Mouse (Mus musculus) heart, embryonic 12.5 days (tissue): ENCODE data around the gene Zfp398. TPM values are rescaled to one million over a fixed set of nuclear protein-coding genes. Genes with fewer than 3 reads are reported as not detected.

Experiments
- microRNA counts: library from miRNA; unstranded; fragments of <30 nt; microRNA quantifications from one replicate; lab custom pipeline; 2017
- microRNA-seq: library from miRNA; unstranded; fragments of <30 nt; microRNA quantifications from one replicate; pipeline ENCODE4, GENCODE M21; 2017
- polyA plus RNA-seq: library from polyadenylated mRNA; unstranded; fragments of >200 nt; fragmentation: Nextera tagmentation; extraction: Ambion mirVana; gene quantifications from 2 replicates; pipeline ENCODE4 v1.2.1, GENCODE M21; 2016

Zfp398 gene
- polyA plus RNA-seq, 1 experiment from 2014 or later: 4.7 TPM

MicroRNAs encoded within 50 kb of the gene (microRNA counts, 519-probe panel; counts per million panel counts)
- microRNA mmu-miR-704 (lab: Ali Mortazavi, UCI): not detected

Small RNAs within 50 kb of the gene (microRNA-seq; reads per million reads assigned to microRNA genes)
- not detected for gene Mir704

Other genes with a start within 250 kb of the Zfp398 start
- gene Ezh2, start 240.3 kb upstream of the Zfp398 start, polyA plus RNA-seq: 69.7 and 70.0 TPM in 2 replicates
- 209 and 219 TPM in 2 replicates for gene Pdia4, start 22.2 kb upstream of the Zfp398 start, polyA plus RNA-seq
- 1.3 and 1.6 TPM in 2 replicates for gene Zfp786, start 4.8 kb upstream of the Zfp398 start, polyA plus RNA-seq
- 10.3 and 10.8 TPM in 2 replicates for gene Zfp282, start 41.5 kb downstream of the Zfp398 start, polyA plus RNA-seq
- 9.1 and 10.4 TPM in 2 replicates for gene Zfp212, start 84.8 kb downstream of the Zfp398 start, polyA plus RNA-seq
- gene Zfp956, start 117.7 kb downstream of the Zfp398 start, polyA plus RNA-seq: 2.8 and 3.1 TPM in 2 replicates
- 3.9 and 4.9 TPM in 2 replicates for gene Zfp777, start 213.2 kb downstream of the Zfp398 start, polyA plus RNA-seq